Mouse (Mus musculus): ENCODE results near the gene Adam12.

DNA sequence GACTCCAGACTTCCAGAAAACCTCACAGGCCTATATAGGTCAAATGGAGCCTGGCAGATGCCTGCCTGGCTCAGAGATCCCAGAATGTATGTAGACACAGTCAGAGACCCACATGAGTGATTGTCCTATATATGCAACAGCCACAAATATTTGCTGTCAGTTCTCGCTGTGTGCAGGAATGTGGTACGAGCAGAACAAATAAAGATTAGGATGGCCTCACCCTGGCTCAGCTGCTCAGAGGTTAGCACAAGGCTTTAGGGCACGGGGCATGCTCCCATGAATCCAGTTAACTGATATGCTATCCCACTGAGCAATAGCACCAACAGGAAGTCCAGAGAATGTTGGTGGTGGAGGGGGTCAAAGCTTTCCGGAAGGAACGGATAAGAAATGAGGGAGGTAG is 261.5 kb downstream of the Adam12 start:
- no peak for TF ChIP-seq CTCF (IDR thresholded peaks at IDR 0.05; ENCODE audit: borderline replicate concordance, insufficient read depth, low read depth, low read length)
- TF ChIP-seq POLR2A (IDR thresholded peaks at IDR 0.05; ENCODE audit: borderline replicate concordance, insufficient read depth, low read length), result no peak

Measured in cerebellum, adult 2 months (tissue).